Mouse (Mus musculus) limb, embryonic 11.5 days (tissue): Measurements from ENCODE around the gene Cbarp. TPM values are rescaled to one million over a fixed set of nuclear protein-coding genes. Genes with fewer than 3 reads are reported as not detected.

ENCODE experiments used
- ATAC-seq: fragments of 200-750 bp; cut with Nextera tagmentation; 2 replicates; pipeline ENCODE4 v1.8.0; 2017; ENCODE audit warnings: low read depth; ENCODE audit not compliant: insufficient number of reproducible peaks, low FRiP score, low TSS enrichment
- DNase-seq: peaks from one replicate; pipeline ENCODE4 v3.0.0-alpha.2; 2015; ENCODE audit warnings: low spot score
- H3K27ac ChIP-seq: fragments of 300-500 bp; sonication (generic); replicated peaks from 2 replicates; pipeline ENCODE4 v1.5.1; 2014; ENCODE audit warnings: low read depth, mild to moderate bottlenecking, low read length
- H3K27me3 ChIP-seq: fragments of 300-500 bp; sonication (generic); 2 replicates; pipeline ENCODE4 v1.6.1; 2014; ENCODE audit warnings: mild to moderate bottlenecking, low read length, mixed read lengths; ENCODE audit not compliant: control insufficient read depth, insufficient read depth
- H3K36me3 ChIP-seq: fragments of 300-500 bp; sonication (generic); 2 replicates; pipeline ENCODE4 v1.6.1; 2014; ENCODE audit warnings: mild to moderate bottlenecking, low read length, moderate library complexity, mixed read lengths; ENCODE audit not compliant: control insufficient read depth, insufficient read depth
- H3K4me1 ChIP-seq: fragments of 300-500 bp; sonication (generic); 2 replicates; pipeline ENCODE4 v1.6.1; 2014; ENCODE audit warnings: low read length, mixed read lengths; ENCODE audit not compliant: control insufficient read depth, insufficient read depth
- H3K4me2 ChIP-seq: fragments of 300-500 bp; sonication (generic); 2 replicates; pipeline ENCODE4 v1.6.1; 2014; ENCODE audit warnings: low read depth, mild to moderate bottlenecking, moderate library complexity; ENCODE audit not compliant: severe bottlenecking
- H3K4me3 ChIP-seq: fragments of 300-500 bp; sonication (generic); 2 replicates; pipeline ENCODE4 v1.5.1; 2014; ENCODE audit warnings: low read depth, low read length
- H3K9ac ChIP-seq: fragments of 300-500 bp; sonication (generic); 2 replicates; pipeline ENCODE4 v1.6.1; 2014; ENCODE audit warnings: mild to moderate bottlenecking, low read length
- H3K9me3 ChIP-seq: fragments of 300-500 bp; sonication (generic); 2 replicates; pipeline ENCODE4 v1.6.1; 2016; ENCODE audit warnings: low read length; ENCODE audit not compliant: control insufficient read depth
- whole genome bisulfite sequencing: fragments of 180-500 bp; shearing (Covaris S2); extraction: QIAGEN DNeasy Blood & Tissue Kit; methylation state at CpG from one replicate; pipeline ENCODE4 v1.1.7; 2014; 5-methylcytosine and 5-hydroxymethylcytosine counted together
- polyA plus RNA-seq: library from polyadenylated mRNA; unstranded; fragments of >200 nt; fragmentation: Nextera tagmentation; extraction: Ambion mirVana; gene quantifications from 2 replicates; pipeline ENCODE4 v1.2.1, GENCODE M21; 2014

Cbarp gene
- 4.7 and 6.5 TPM in 2 replicates for polyA plus RNA-seq

GRCm38 (mm10) chr10:80140666-80141035 is at the start of gene Cbarp:
Gene Cbarp, minus strand, starts transcription at chr10:80140835.
- Histone ChIP-seq H3K4me2 (peak within 1 kb of the TSS; percentile 76), H3K4me3 (peak within 1 kb of the TSS; percentile 67), H3K27me3 (peaks cover 23% of the 10 kb centered on the region), H3K9ac (no peak within 1 kb of the TSS), H3K4me1 (peaks cover 24% of the 10 kb centered on the region), H3K9me3 (no peaks in the 10 kb centered on the region), H3K27ac (peak within 1 kb of the TSS; percentile 48), H3K36me3 (peaks cover 12% of the 10 kb centered on the region)
- ATAC-seq, result no peak
- DNase-seq, result no peak
- 69% methylated on average over 10 of the region's 10 CpGs for WGBS

GRCm38 (mm10) chr10:80189999-80190398 is 49.4 kb upstream of the Cbarp start:
- H3K27me3 ChIP-seq, result peaks cover 26% of the 10 kb centered on the region
- peak overlapping the region; percentile 36 for H3K4me3 ChIP-seq
- peaks cover 20% of the 10 kb centered on the region for H3K4me1 ChIP-seq
- H3K9ac ChIP-seq, result peak overlapping the region; percentile 66
- 4% methylated on average over 21 of the region's 21 CpGs for WGBS
- DNase-seq (peak; percentile 55), ATAC-seq (no peak)
- peaks cover 12% of the 10 kb centered on the region for H3K36me3 ChIP-seq
- H3K27ac ChIP-seq, result no peak overlapping the region
- H3K4me2 ChIP-seq, result peak overlapping the region; percentile 70
- H3K9me3 ChIP-seq, result no peaks in the 10 kb centered on the region

DNA sequence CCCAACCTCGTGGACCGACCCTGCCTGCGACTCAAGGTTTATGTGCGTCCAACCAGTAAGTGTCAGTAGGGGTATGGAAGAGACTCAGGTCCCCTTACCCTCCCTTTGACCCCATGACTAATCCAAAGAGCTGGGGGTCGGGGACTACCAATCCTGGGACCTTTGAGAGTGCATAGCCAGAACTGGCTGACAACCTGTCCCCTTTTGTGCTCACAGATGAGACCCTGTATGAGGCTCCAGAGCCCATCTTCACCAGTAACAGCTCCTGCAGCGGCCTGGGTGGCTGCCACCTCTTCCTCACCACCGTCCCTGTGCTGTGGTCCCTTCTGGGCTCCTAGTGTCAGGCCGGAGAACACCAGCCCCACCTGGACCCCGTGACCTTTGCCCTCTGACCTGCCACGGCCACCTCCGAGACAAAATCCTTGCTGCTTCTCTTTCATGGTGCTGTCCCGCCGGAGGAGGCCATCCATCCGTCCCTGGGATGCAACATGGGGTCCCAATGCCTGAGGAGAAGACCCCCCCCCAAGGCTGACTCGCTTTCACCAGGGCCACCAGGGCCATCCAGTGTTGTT is 47.9 kb upstream of the Cbarp start:
- Histone ChIP-seq H3K9ac (no peak overlapping the region), H3K4me1 (peaks cover 21% of the 10 kb centered on the region), H3K4me3 (no peak overlapping the region), H3K36me3 (peaks cover 12% of the 10 kb centered on the region), H3K27me3 (peaks cover 26% of the 10 kb centered on the region), H3K27ac (no peak overlapping the region), H3K9me3 (no peaks in the 10 kb centered on the region), H3K4me2 (no peak overlapping the region)
- DNase-seq, result no peak
- WGBS, result 74% methylated on average over 15 of the region's 15 CpGs
- ATAC-seq, result no peak

GRCm38 (mm10) chr10:80187739-80188138 is 47.1 kb upstream of the Cbarp start:
- DNase-seq (no peak), ATAC-seq (no peak)
- Histone ChIP-seq H3K27me3 (peaks cover 26% of the 10 kb centered on the region), H3K4me2 (no peak overlapping the region), H3K9ac (no peak overlapping the region), H3K4me1 (peaks cover 21% of the 10 kb centered on the region), H3K4me3 (no peak overlapping the region), H3K9me3 (no peaks in the 10 kb centered on the region), H3K27ac (no peak overlapping the region), H3K36me3 (peaks cover 12% of the 10 kb centered on the region)
- WGBS, result 87% methylated on average over 10 of the region's 10 CpGs

DNA sequence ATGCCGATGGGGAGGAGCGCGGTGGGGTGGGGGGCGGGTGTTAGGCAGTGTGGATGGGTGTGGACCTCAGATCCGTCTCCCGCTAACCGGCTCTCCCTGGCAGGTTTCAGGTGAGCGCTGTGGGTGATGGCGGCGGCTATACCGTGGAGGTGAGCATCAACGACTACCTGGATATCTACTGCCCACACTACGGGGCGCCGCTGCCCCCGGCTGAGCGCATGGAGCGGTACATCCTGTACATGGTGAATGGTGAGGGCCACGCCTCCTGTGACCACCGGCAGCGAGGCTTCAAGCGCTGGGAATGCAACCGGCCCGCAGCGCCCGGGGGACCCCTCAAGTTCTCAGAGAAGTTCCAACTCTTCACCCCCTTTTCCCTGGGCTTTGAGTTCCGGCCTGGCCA is 46.0 kb upstream of the Cbarp start:
- Histone ChIP-seq H3K4me1 (peaks cover 21% of the 10 kb centered on the region), H3K9me3 (no peaks in the 10 kb centered on the region), H3K27ac (no peak overlapping the region), H3K4me2 (no peak overlapping the region), H3K4me3 (no peak overlapping the region), H3K27me3 (peaks cover 26% of the 10 kb centered on the region), H3K9ac (no peak overlapping the region), H3K36me3 (peaks cover 12% of the 10 kb centered on the region)
- WGBS, result 37% methylated on average over 27 of the region's 27 CpGs
- DNase-seq (no peak), ATAC-seq (no peak)

GRCm38 (mm10) chr10:80182547-80182946 is 41.9 kb upstream of the Cbarp start:
- H3K4me3 ChIP-seq, result no peak overlapping the region
- peaks cover 16% of the 10 kb centered on the region for H3K4me1 ChIP-seq
- no peaks in the 10 kb centered on the region for H3K27me3 ChIP-seq
- H3K9ac ChIP-seq, result no peak overlapping the region
- H3K9me3 ChIP-seq, result no peaks in the 10 kb centered on the region
- WGBS, result 97% methylated on average over 7 of the region's 7 CpGs
- DNase-seq (no peak), ATAC-seq (no peak)
- peaks cover 4% of the 10 kb centered on the region; the same call in 1 of the 2 replicates for H3K36me3 ChIP-seq
- no peak overlapping the region for H3K4me2 ChIP-seq
- no peak overlapping the region for H3K27ac ChIP-seq

DNA sequence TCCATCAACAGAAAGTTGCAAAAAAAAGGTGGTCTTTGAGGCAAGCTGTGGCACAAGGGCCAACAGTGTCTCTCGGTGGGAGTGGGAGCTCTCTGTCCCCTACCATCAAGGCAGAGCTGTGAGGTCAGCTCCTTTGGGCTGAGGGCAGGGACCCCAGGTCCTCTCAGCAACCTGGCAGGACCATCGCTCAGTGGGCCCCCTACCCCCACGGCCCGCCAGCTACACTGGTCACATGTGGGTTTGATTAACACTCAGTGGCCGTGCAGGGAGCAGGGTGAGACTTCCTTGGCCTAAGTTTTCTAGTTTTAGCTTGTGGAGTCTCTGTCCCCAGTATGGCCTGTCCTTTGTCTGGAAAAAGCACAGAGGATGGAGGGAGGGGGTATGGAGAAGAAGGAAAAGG is 40.2 kb upstream of the Cbarp start:
- H3K36me3 ChIP-seq, result no peaks in the 10 kb centered on the region
- H3K9me3 ChIP-seq, result no peaks in the 10 kb centered on the region
- peak overlapping the region; percentile 97 for H3K9ac ChIP-seq
- H3K4me3 ChIP-seq, result peak overlapping the region; percentile 85
- no peaks in the 10 kb centered on the region for H3K27me3 ChIP-seq
- H3K27ac ChIP-seq, result peak overlapping the region; percentile 82
- peak overlapping the region; percentile 55 for H3K4me2 ChIP-seq
- no peak for ATAC-seq
- DNase-seq, result peak; percentile 65
- WGBS, result 11% methylated on average over 5 of the region's 5 CpGs
- peaks cover 14% of the 10 kb centered on the region for H3K4me1 ChIP-seq

DNA sequence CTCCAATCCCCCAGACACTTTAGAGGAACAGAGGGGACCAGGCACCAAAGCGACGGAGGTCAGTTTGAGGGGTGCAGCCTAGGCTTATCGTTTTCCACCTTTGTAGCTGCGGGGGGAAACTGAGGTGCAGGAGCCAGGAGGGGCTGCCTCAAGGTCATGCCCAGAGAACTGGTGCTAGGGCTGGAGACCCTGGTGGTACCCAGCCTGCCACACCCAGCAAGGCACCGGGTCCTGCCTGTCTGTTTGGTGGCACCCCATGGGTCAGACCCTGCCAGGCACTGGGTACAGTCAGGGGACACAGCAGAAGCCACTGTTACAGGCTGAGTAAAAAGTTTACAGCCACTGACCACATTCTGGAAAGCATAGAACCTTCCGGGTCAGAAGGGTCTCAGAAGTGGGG is 39.7 kb upstream of the Cbarp start:
- WGBS, result 40% methylated on average over 6 of the region's 6 CpGs

More for the DNA sequence above, 39.7 kb upstream of the Cbarp start:
- Histone ChIP-seq H3K4me3 (peak overlapping the region; percentile 85), H3K27me3 (no peaks in the 10 kb centered on the region), H3K36me3 (no peaks in the 10 kb centered on the region), H3K27ac (peak overlapping the region; percentile 82), H3K9ac (peak overlapping the region; percentile 97), H3K4me2 (peak overlapping the region; percentile 55), H3K4me1 (peaks cover 16% of the 10 kb centered on the region), H3K9me3 (no peaks in the 10 kb centered on the region)
- ATAC-seq, result no peak
- no peak for DNase-seq
